Mouse (Mus musculus): ENCODE measurements around the gene Gm47283. TPM values are rescaled to one million over a fixed set of nuclear protein-coding genes. Genes with fewer than 3 reads are reported as not detected.
"Not testable (repeated sequence)": the region's sequence is repeated elsewhere in the genome, so short reads cannot be mapped to it uniquely, and the experiment has no call there.

The Gm47283 gene
- polyA plus RNA-seq, 1 experiment from 2014 or later: not detected

- not testable (repeated sequence) for H3K4me1 ChIP-seq; ATAC-seq (ENCODE audit: low FRiP score, low read depth); H3K4me3 ChIP-seq; H3K9ac ChIP-seq (replicated peaks); H3K4me2 ChIP-seq (replicated peaks); H3K27me3 ChIP-seq; H3K27ac ChIP-seq (replicated peaks)
- H3K9me3 ChIP-seq: peaks cover 56% of the 10 kb centered on the region
- H3K36me3 ChIP-seq: peaks cover 50% of the 10 kb centered on the region
- 86% methylated on average over 49 of the region's 49 CpGs for WGBS
These were observed 42.1 kb upstream of the Gm47283 start for GRCm38 (mm10) chrY:90742261-90743052.

GRCm38 (mm10) chrY:90743053-90743810, 41.3 kb upstream of the Gm47283 start:
- not testable (repeated sequence) for H3K4me1 ChIP-seq; H3K9ac ChIP-seq (replicated peaks); H3K4me2 ChIP-seq (replicated peaks); H3K27ac ChIP-seq (replicated peaks); H3K27me3 ChIP-seq; H3K4me3 ChIP-seq; ATAC-seq (ENCODE audit: low FRiP score, low read depth)
- Histone ChIP-seq H3K9me3 (peaks cover 56% of the 10 kb centered on the region), H3K36me3 (peaks cover 50% of the 10 kb centered on the region)
- 79% methylated on average over 40 of the region's 46 CpGs for WGBS

DNA sequence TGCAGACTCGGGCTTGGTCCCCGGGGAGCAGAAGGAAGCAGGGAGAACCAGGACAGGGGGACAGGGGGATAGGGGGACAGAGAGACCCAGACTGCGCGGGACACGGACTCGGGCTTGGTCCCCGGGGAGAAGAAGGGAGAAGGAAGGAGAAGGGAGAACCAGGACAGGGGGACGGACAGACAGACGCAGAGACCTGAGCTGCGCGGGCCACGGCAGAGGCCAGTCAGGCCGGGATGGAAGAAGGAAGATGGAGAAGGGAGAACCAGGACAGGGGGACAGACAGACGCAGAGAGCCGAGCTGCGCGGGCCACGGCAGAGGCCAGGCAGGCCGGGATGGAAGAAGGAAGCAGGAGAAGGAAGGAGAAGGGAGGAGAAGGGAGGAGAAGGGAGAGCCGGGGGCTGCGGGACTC, 40.7 kb upstream of the Gm47283 start:
- WGBS: 62% methylated on average over 3 of the region's 21 CpGs
- H3K9me3 ChIP-seq: peaks cover 53% of the 10 kb centered on the region

GRCm38 (mm10) chrY:90744381-90744981, 40.1 kb upstream of the Gm47283 start:
- peak overlapping the region; percentile 10 for H3K4me2 ChIP-seq (replicated peaks)
- H3K36me3 ChIP-seq: peaks cover 40% of the 10 kb centered on the region
- H3K4me1 ChIP-seq; H3K9ac ChIP-seq (replicated peaks); H3K27me3 ChIP-seq: not testable (repeated sequence)
- H3K9me3 ChIP-seq: peaks cover 46% of the 10 kb centered on the region
- peak overlapping the region; percentile 14 for H3K4me3 ChIP-seq
- 63% methylated on average over 51 of the region's 51 CpGs for WGBS
- peak; percentile 90 for ATAC-seq (ENCODE audit: low FRiP score, low read depth)
- H3K27ac ChIP-seq (replicated peaks): peak overlapping the region; percentile 58

More for the DNA sequence above, 40.7 kb upstream of the Gm47283 start:
- H3K36me3 ChIP-seq: peaks cover 47% of the 10 kb centered on the region
- no peak for ATAC-seq (ENCODE audit: low FRiP score, low read depth)
- H3K27ac ChIP-seq (replicated peaks): peak overlapping the region; percentile 58; the same call in 1 of the 2 replicates
- H3K4me2 ChIP-seq (replicated peaks): no peak overlapping the region
- no peaks in the 10 kb centered on the region for H3K4me1 ChIP-seq
- no peak overlapping the region for H3K4me3 ChIP-seq
- H3K9ac ChIP-seq (replicated peaks): no peak overlapping the region
- H3K27me3 ChIP-seq: no peaks in the 10 kb centered on the region

DNA sequence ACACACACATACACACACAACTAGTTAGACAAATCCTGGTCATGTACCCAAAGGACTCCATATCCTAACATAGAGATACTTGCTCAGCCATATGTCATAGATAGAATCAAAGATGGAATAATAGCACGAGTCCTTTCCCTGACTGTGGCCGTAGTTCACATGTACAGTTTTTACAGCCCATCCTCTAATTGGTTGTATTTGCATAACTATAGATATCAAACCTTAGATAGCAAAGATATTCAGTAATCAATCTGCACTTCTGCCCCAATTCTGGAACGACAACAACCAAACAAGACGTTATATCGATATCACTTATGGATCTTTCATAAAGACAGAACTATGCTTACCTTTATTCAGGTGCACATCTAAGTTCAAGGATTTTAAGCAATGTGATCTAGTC, 39.3 kb upstream of the Gm47283 start:
- H3K4me1 ChIP-seq; ATAC-seq (ENCODE audit: low FRiP score, low read depth); H3K27me3 ChIP-seq; H3K4me3 ChIP-seq; H3K27ac ChIP-seq (replicated peaks); H3K9ac ChIP-seq (replicated peaks); H3K4me2 ChIP-seq (replicated peaks): not testable (repeated sequence)
- Histone ChIP-seq H3K9me3 (peaks cover 38% of the 10 kb centered on the region), H3K36me3 (peaks cover 33% of the 10 kb centered on the region)
- WGBS: 94% methylated on average over 5 of the region's 5 CpGs

- not testable (repeated sequence) for H3K4me2 ChIP-seq (replicated peaks); H3K36me3 ChIP-seq; H3K9ac ChIP-seq (replicated peaks); H3K4me1 ChIP-seq; ATAC-seq (ENCODE audit: low FRiP score, low read depth); H3K27me3 ChIP-seq; H3K9me3 ChIP-seq; H3K4me3 ChIP-seq; H3K27ac ChIP-seq (replicated peaks)
- no CpG with 5 or more reads among the region's 8 CpGs for whole genome bisulfite sequencing
These were observed 29.8 kb upstream of the Gm47283 start, which contains the start of gene Gm21860 for GRCm38 (mm10) chrY:90754721-90755120. Gene Gm21860, minus strand, starts transcription at chrY:90754821.

- ATAC-seq (ENCODE audit: low FRiP score, low read depth); H3K4me2 ChIP-seq (replicated peaks); H3K36me3 ChIP-seq; H3K27ac ChIP-seq (replicated peaks); H3K27me3 ChIP-seq; H3K9me3 ChIP-seq; H3K9ac ChIP-seq (replicated peaks); H3K4me3 ChIP-seq; H3K4me1 ChIP-seq: not testable (repeated sequence)
- WGBS: no CpG with 5 or more reads among the region's 8 CpGs
These were observed 54.5 kb downstream of the Gm47283 start, which contains the start of gene Gm21748 for GRCm38 (mm10) chrY:90839077-90839476. Gene Gm21748, minus strand, starts transcription at chrY:90839177.

Other genes starting within 250 kb of the Gm47283 start
- gene Gm21860, start 29.9 kb upstream of the Gm47283 start, polyA plus RNA-seq (2016; fragmentation: Nextera tagmentation; extraction: Ambion mirVana): not detected in 2 replicates
- gene Gm21748, start 54.4 kb downstream of the Gm47283 start, polyA plus RNA-seq (2016; fragmentation: Nextera tagmentation; extraction: Ambion mirVana): not detected in 2 replicates